Mouse (Mus musculus) brain, embryonic 14.5 days (tissue): ENCODE measurements at regions not wholly inside any gene's neighbourhood (a gene's known extent, or its start where the extent isn't known, plus 50 kb on each side); places are given as distances from the start of the nearest gene placed in this dataset.

Experiments used
- CTCF ChIP-seq: fragments of 200-500 bp; IDR thresholded peaks from 2 replicates; pipeline ENCODE4 v1.5.1; 2012; ENCODE audit warnings: inconsistent platforms, mild to moderate bottlenecking, moderate library complexity, borderline replicate concordance; ENCODE audit not compliant: insufficient read depth, insufficient read length; ENCODE audit errors: extremely low read depth
- POLR2A ChIP-seq: fragments of 200-500 bp; IDR thresholded peaks from 2 replicates; pipeline ENCODE4 v1.6.1; 2012; ENCODE audit warnings: mild to moderate bottlenecking, inconsistent platforms, borderline replicate concordance; ENCODE audit not compliant: poor library complexity, insufficient read depth, insufficient read length, severe bottlenecking; ENCODE audit errors: extremely low read depth

DNA sequence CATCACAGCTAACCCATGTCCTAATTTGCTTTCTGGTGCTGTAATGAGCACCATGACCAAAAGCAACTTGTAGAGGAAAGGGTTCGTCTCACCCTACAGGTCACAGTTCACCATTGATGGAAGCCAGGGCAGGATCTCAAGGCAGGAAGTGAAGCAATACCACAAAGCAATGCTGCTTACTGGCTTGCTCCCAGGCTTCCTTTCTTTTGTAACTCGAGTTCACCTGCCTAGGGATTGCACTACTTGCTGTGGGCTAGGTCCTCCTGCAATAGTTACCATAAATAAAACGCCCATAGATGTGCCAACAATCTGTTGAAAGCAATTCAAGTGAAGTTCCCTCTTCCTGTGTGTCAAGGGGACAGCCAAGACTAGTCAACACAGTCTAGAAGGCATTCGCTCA, 342.4 kb downstream of the Agtpbp1 start:
- no peak for TF ChIP-seq CTCF
- TF ChIP-seq POLR2A = no peak
